Comparison of ENCODE assay signal across 9 mouse cellular contexts in genomic region chr1:44041797-44042554, GRCm38 (mm10). TPM values are rescaled to one million over a fixed set of nuclear protein-coding genes. Genes with fewer than 3 reads are reported as not detected.
DNase-seq lines count a peak whose midpoint lies in the region; ATAC-seq and TF ChIP-seq lines count a peak whose summit lies in the region.
"Had no signal": no experiment of that assay in that cellular context is flagged by ENCODE, and none has a peak within 500 bp of the region (broad histone marks: within the 10 kb centered on the region; RNA-seq: fewer than 3 reads in every experiment).

No protein-coding gene starts in this region.

- TF ChIP-seq POLR2A in CH12.LX (IDR thresholded peaks at IDR 0.05; ENCODE audit: low read depth, low read length) = peak; percentile 58
- TF ChIP-seq POLR2A in bone marrow macrophage, adult 2 months (IDR thresholded peaks at IDR 0.05; ENCODE audit: borderline replicate concordance, low read depth, low read length) = no peak

- no peak overlapping the region for H3K27ac ChIP-seq in CH12.LX (ENCODE audit: insufficient read depth, low read depth)
- H3K27ac ChIP-seq in bone marrow macrophage, adult 2 months (ENCODE audit: insufficient read depth, low read depth, low read length) = no peak overlapping the region
- H3K27ac ChIP-seq in embryonic facial prominence, embryonic 14.5 days (replicated peaks; ENCODE audit: low read depth, low read length) = no peak overlapping the region
- H3K27ac ChIP-seq in heart, embryonic 16.5 days (ENCODE audit: low read length) = no peak overlapping the region
- H3K27ac ChIP-seq in liver, embryonic 15.5 days (replicated peaks) = no peak overlapping the region
- no peak overlapping the region for H3K27ac ChIP-seq in neural tube, embryonic 11.5 days (ENCODE audit: low read depth, low read length)
- no peak overlapping the region for H3K27ac ChIP-seq in stomach, embryonic 15.5 days

- peak overlapping the region; percentile 64 for H3K4me2 ChIP-seq in CH12.LX (ENCODE audit: insufficient read depth, low read depth, poor library complexity, severe bottlenecking)
- H3K4me2 ChIP-seq in embryonic facial prominence, embryonic 14.5 days (ENCODE audit: low read depth, low read length) = peak overlapping the region; percentile 65
- H3K4me2 ChIP-seq in heart, embryonic 16.5 days (ENCODE audit: low read depth, low read length) = peak overlapping the region; percentile 86
- peak overlapping the region; percentile 69 for H3K4me2 ChIP-seq in liver, embryonic 15.5 days
- peak overlapping the region; percentile 65 for H3K4me2 ChIP-seq in neural tube, embryonic 11.5 days (ENCODE audit: low read depth)
- peak overlapping the region; percentile 75 for H3K4me2 ChIP-seq in stomach, embryonic 15.5 days

- no peaks in the 10 kb centered on the region for H3K36me3 ChIP-seq in CH12.LX (replicated peaks in 1 of 2; ENCODE audit: control insufficient read depth in 1 of 2, insufficient read depth in 1 of 2, low read length in 1 of 2)
- H3K36me3 ChIP-seq in embryonic facial prominence, embryonic 14.5 days (ENCODE audit: control insufficient read depth, insufficient read depth, low read length) = no peaks in the 10 kb centered on the region
- no peaks in the 10 kb centered on the region for H3K36me3 ChIP-seq in heart, embryonic 16.5 days (ENCODE audit: control insufficient read depth, insufficient read depth)
- no peaks in the 10 kb centered on the region for H3K36me3 ChIP-seq in liver, embryonic 15.5 days (replicated peaks)
- H3K36me3 ChIP-seq in neural tube, embryonic 11.5 days (ENCODE audit: control insufficient read depth, insufficient read depth, low read length) = no peaks in the 10 kb centered on the region
- no peaks in the 10 kb centered on the region for H3K36me3 ChIP-seq in stomach, embryonic 15.5 days

- in situ Hi-C loops in CH12.LX (cut with MboI; ENCODE audit: low pct_ligation_motif_present, low pct_unique_long_range_greater_than_20kb, low sequenced_read_pairs) = loop anchor here (25.0 kb wide), 1 partner anchor 280 kb away; no protein-coding TSS in a partner anchor

- no peaks in the 10 kb centered on the region for H3K79me2 ChIP-seq in CH12.LX (replicated peaks; ENCODE audit: control insufficient read depth, extremely low read depth, insufficient read depth, poor library complexity, severe bottlenecking)

- TF ChIP-seq RAD21 in CH12.LX (IDR thresholded peaks at IDR 0.05; ENCODE audit: low read depth, low read length) = peak; percentile 78

- WGBS in embryonic facial prominence, embryonic 14.5 days = 1% methylated on average over 17 of the region's 17 CpGs
- 2% methylated on average over 17 of the region's 17 CpGs for WGBS in heart, embryonic 16.5 days
- WGBS in liver, embryonic 15.5 days (ENCODE audit: insufficient replicate concordance) = 1% methylated on average over 17 of the region's 17 CpGs
- WGBS in neural tube, embryonic 11.5 days = 2% methylated on average over 17 of the region's 17 CpGs
- WGBS in stomach, embryonic 15.5 days = under 1% methylated on average over 17 of the region's 17 CpGs

- peak; percentile 75 for TF ChIP-seq EP300 in CH12.LX (IDR thresholded peaks at IDR 0.05; ENCODE audit: low read length)

- H3K27me3 ChIP-seq in CH12.LX (replicated peaks) = no peaks in the 10 kb centered on the region
- no peaks in the 10 kb centered on the region for H3K27me3 ChIP-seq in embryonic facial prominence, embryonic 14.5 days (replicated peaks; ENCODE audit: control insufficient read depth, insufficient read depth, low read length)
- H3K27me3 ChIP-seq in heart, embryonic 16.5 days (ENCODE audit: control insufficient read depth, insufficient read depth, low read length) = no peaks in the 10 kb centered on the region
- no peaks in the 10 kb centered on the region for H3K27me3 ChIP-seq in liver, embryonic 15.5 days
- no peaks in the 10 kb centered on the region for H3K27me3 ChIP-seq in neural tube, embryonic 11.5 days (ENCODE audit: control insufficient read depth, insufficient read depth, low read length)
- no peaks in the 10 kb centered on the region for H3K27me3 ChIP-seq in stomach, embryonic 15.5 days (replicated peaks)

- dilution Hi-C loops in CH12.LX (cut with MboI; ENCODE audit: extremely low pct_ligation_motif_present, extremely low pct_unique_long_range_greater_than_20kb, low sequenced_read_pairs) = no loop called here

- peaks cover 0 to 14% of the 10 kb centered on the region in 2 experiments; a peak in 2 of 4 replicates for H3K4me1 ChIP-seq in CH12.LX (ENCODE audit: control insufficient read depth in 1 of 2, insufficient read depth in 2 of 2)
- H3K4me1 ChIP-seq in bone marrow macrophage, adult 2 months (ENCODE audit: control insufficient read depth, insufficient read depth, low read length) = 0 out of 2 replicates have a peak, but pooled peaks cover 2% of the 10 kb centered on the region
- no peaks in the 10 kb centered on the region for H3K4me1 ChIP-seq in embryonic facial prominence, embryonic 14.5 days (ENCODE audit: control insufficient read depth, insufficient read depth, low read length)
- no peaks in the 10 kb centered on the region for H3K4me1 ChIP-seq in heart, embryonic 16.5 days (ENCODE audit: control insufficient read depth, insufficient read depth, low read length)
- no peaks in the 10 kb centered on the region for H3K4me1 ChIP-seq in liver, embryonic 15.5 days (replicated peaks)
- H3K4me1 ChIP-seq in neural tube, embryonic 11.5 days (ENCODE audit: control insufficient read depth, insufficient read depth, low read length) = no peaks in the 10 kb centered on the region
- H3K4me1 ChIP-seq in stomach, embryonic 15.5 days = no peaks in the 10 kb centered on the region

- TF ChIP-seq CTCF in CH12.LX (conservative IDR thresholded peaks at IDR 0.05 in 1 of 2, IDR thresholded peaks at IDR 0.05 in 1 of 2; ENCODE audit: low read depth in 2 of 2, low read length in 2 of 2) = peak; percentile 74 to 89
- TF ChIP-seq CTCF in bone marrow macrophage, adult 2 months (IDR thresholded peaks at IDR 0.05; ENCODE audit: low read depth, low read length) = no peak

- H3K4me3 ChIP-seq in CH12.LX (replicated peaks in 1 of 3; ENCODE audit: low read depth in 2 of 3, low read length in 2 of 3, poor library complexity in 1 of 3) = peak overlapping the region; percentile 37 to 57 (median 39)
- peak overlapping the region; percentile 58 for H3K4me3 ChIP-seq in bone marrow macrophage, adult 2 months (ENCODE audit: insufficient read depth, low read length)
- H3K4me3 ChIP-seq in embryonic facial prominence, embryonic 14.5 days (ENCODE audit: low read depth, low read length) = peak overlapping the region; percentile 46
- H3K4me3 ChIP-seq in heart, embryonic 16.5 days (ENCODE audit: low read length) = peak overlapping the region; percentile 66
- peak overlapping the region; percentile 48 for H3K4me3 ChIP-seq in liver, embryonic 15.5 days (replicated peaks)
- H3K4me3 ChIP-seq in neural tube, embryonic 11.5 days (ENCODE audit: low read depth, low read length) = peak overlapping the region; percentile 28
- peak overlapping the region; percentile 48 for H3K4me3 ChIP-seq in stomach, embryonic 15.5 days (replicated peaks)

- peak overlapping the region; percentile 66 for H3K9ac ChIP-seq in CH12.LX (ENCODE audit: insufficient read depth, low read depth)
- peak overlapping the region; percentile 59 for H3K9ac ChIP-seq in embryonic facial prominence, embryonic 14.5 days (ENCODE audit: low read depth, low read length)
- H3K9ac ChIP-seq in heart, embryonic 16.5 days (ENCODE audit: low read length) = peak overlapping the region; percentile 74
- H3K9ac ChIP-seq in liver, embryonic 15.5 days = no peak overlapping the region
- H3K9ac ChIP-seq in neural tube, embryonic 11.5 days (ENCODE audit: low read length) = peak overlapping the region; percentile 60
- 0 out of 2 replicates have a peak overlapping the region, but pooled peaks have one; percentile 2 for H3K9ac ChIP-seq in stomach, embryonic 15.5 days

- no peaks in the 10 kb centered on the region for H3K9me3 ChIP-seq in CH12.LX (replicated peaks; ENCODE audit: low read length)
- H3K9me3 ChIP-seq in embryonic facial prominence, embryonic 14.5 days (ENCODE audit: control insufficient read depth, low read length) = no peaks in the 10 kb centered on the region
- no peaks in the 10 kb centered on the region for H3K9me3 ChIP-seq in heart, embryonic 16.5 days (replicated peaks; ENCODE audit: control insufficient read depth, low read length)
- H3K9me3 ChIP-seq in liver, embryonic 15.5 days (replicated peaks) = no peaks in the 10 kb centered on the region
- H3K9me3 ChIP-seq in neural tube, embryonic 11.5 days (ENCODE audit: control insufficient read depth, low read length) = no peaks in the 10 kb centered on the region
- H3K9me3 ChIP-seq in stomach, embryonic 15.5 days = no peaks in the 10 kb centered on the region

- peak; percentile 72 for ATAC-seq in embryonic facial prominence, embryonic 14.5 days (ENCODE audit: low read depth)
- peak; percentile 49; the same call in 1 of the 2 replicates for ATAC-seq in heart, embryonic 16.5 days (replicated peaks; ENCODE audit: extremely low read depth, insufficient read depth, low FRiP score)
- ATAC-seq in liver, embryonic 15.5 days (ENCODE audit: insufficient read depth) = no peak
- ATAC-seq in neural tube, embryonic 11.5 days (ENCODE audit: insufficient read depth, low FRiP score, low TSS enrichment) = peak; percentile 75
- ATAC-seq in stomach, embryonic 15.5 days (ENCODE audit: insufficient read depth, low FRiP score, low read depth) = peak; percentile 50; the same call in 1 of the 2 replicates

- DNase-seq in CH12.LX (ENCODE audit: extremely low read depth) = peak; percentile 79
- DNase-seq in embryonic facial prominence, embryonic 14.5 days (ENCODE audit: low spot score) = peak; percentile 89
- DNase-seq in kidney, postnatal 10 days = peak; percentile 77
- peak; percentile 59 for DNase-seq in neural tube, embryonic 11.5 days (ENCODE audit: low spot score)

RNA-seq across cellular contexts. Expression of gene Gm8251, which starts 19.8 kb away (rescaled TPM):
- total RNA-seq in CH12.LX (2012; rRNA removed) (0.08 and 0.13 TPM in 2 replicates), CH12.LX (2014; rRNA removed) (0.13 and 0.24 TPM in 2 replicates)
- 0.23 and 0.34 TPM in 2 replicates for polyA plus RNA-seq in CH12.LX (2012; ENCODE audit: insufficient read length, low read depth)
- polyA plus RNA-seq in bone marrow macrophage, adult 2 months (2012; ENCODE audit: insufficient read depth, insufficient read length, missing spikeins) = not detected in 2 replicates
- 0.03 and 0.11 TPM in 2 replicates for polyA plus RNA-seq in embryonic facial prominence, embryonic 14.5 days (2014; fragmentation: Nextera tagmentation; extraction: Ambion mirVana)
- 0.05 and 0.06 TPM in 2 replicates for polyA plus RNA-seq in heart, embryonic 16.5 days (2015; fragmentation: Nextera tagmentation; extraction: Ambion mirVana)
- polyA plus RNA-seq in liver, embryonic 15.5 days (2015; fragmentation: Nextera tagmentation; extraction: Ambion mirVana) = 0.10 and 0.12 TPM in 2 replicates
- 0.16 and 0.18 TPM in 2 replicates for polyA plus RNA-seq in neural tube, embryonic 11.5 days (2014; fragmentation: Nextera tagmentation; extraction: Ambion mirVana)
- 0.08 and 0.10 TPM in 2 replicates for polyA plus RNA-seq in stomach, embryonic 15.5 days (2015; fragmentation: Nextera tagmentation; extraction: Ambion mirVana)
- total RNA-seq: gastrocnemius, postnatal 4 days had no signal

RNA-seq across cellular contexts. Expression of gene Mettl21c, which starts 22.1 kb away (rescaled TPM):
- 0.13 and 0.17 TPM in 2 replicates for total RNA-seq in CH12.LX (2012; rRNA removed)
- 0.31 and 0.47 TPM in 2 replicates for total RNA-seq in CH12.LX (2014; rRNA removed)
- polyA plus RNA-seq in CH12.LX (2012; ENCODE audit: insufficient read length, low read depth) = 0.16 and 0.37 TPM in 2 replicates
- polyA plus RNA-seq in bone marrow macrophage, adult 2 months (2012; ENCODE audit: insufficient read depth, insufficient read length, missing spikeins) = not detected in 2 replicates
- 1.2 and 2.4 TPM in 2 replicates for polyA plus RNA-seq in embryonic facial prominence, embryonic 14.5 days (2014; fragmentation: Nextera tagmentation; extraction: Ambion mirVana)
- polyA plus RNA-seq in heart, embryonic 16.5 days (2015; fragmentation: Nextera tagmentation; extraction: Ambion mirVana) = 0.21 and 0.37 TPM in 2 replicates
- polyA plus RNA-seq in liver, embryonic 15.5 days (2015; fragmentation: Nextera tagmentation; extraction: Ambion mirVana) = 0.13 and 0.15 TPM in 2 replicates
- 0.54 and 0.69 TPM in 2 replicates for polyA plus RNA-seq in neural tube, embryonic 11.5 days (2014; fragmentation: Nextera tagmentation; extraction: Ambion mirVana)
- polyA plus RNA-seq in stomach, embryonic 15.5 days (2015; fragmentation: Nextera tagmentation; extraction: Ambion mirVana) = 0.30 and 0.46 TPM in 2 replicates
